Mouse (Mus musculus) hindbrain, embryonic 16.5 days (tissue): Measurements from ENCODE around the gene Lss. TPM values are rescaled to one million over a fixed set of nuclear protein-coding genes. Genes with fewer than 3 reads are reported as not detected.

Experiments
- ATAC-seq: fragments of 200-750 bp; cut with Nextera tagmentation; 2 replicates; pipeline ENCODE4 v1.8.0; 2017; ENCODE audit warnings: moderate TSS enrichment, moderate library complexity
- H3K27ac ChIP-seq: fragments of 300-500 bp; sonication (generic); 2 replicates; pipeline ENCODE4 v1.5.1; 2014; ENCODE audit warnings: low read depth, mild to moderate bottlenecking, control low read depth, low read length, moderate library complexity
- H3K27me3 ChIP-seq: fragments of 300-500 bp; sonication (generic); replicated peaks from 2 replicates; pipeline ENCODE4 v1.6.1; 2014; ENCODE audit warnings: low read length; ENCODE audit not compliant: control insufficient read depth, insufficient read depth
- H3K36me3 ChIP-seq: fragments of 300-500 bp; sonication (generic); 2 replicates; pipeline ENCODE4 v1.6.1; 2014; ENCODE audit warnings: mild to moderate bottlenecking, low read length, moderate library complexity, mixed read lengths; ENCODE audit not compliant: control insufficient read depth, insufficient read depth
- H3K4me1 ChIP-seq: fragments of 300-500 bp; sonication (generic); 2 replicates; pipeline ENCODE4 v1.6.1; 2014; ENCODE audit warnings: low read depth, low read length; ENCODE audit not compliant: control insufficient read depth, insufficient read depth
- H3K4me2 ChIP-seq: fragments of 300-500 bp; sonication (generic); 2 replicates; pipeline ENCODE4 v1.6.1; 2014; ENCODE audit warnings: mild to moderate bottlenecking, low read length, control low read depth, moderate library complexity
- H3K4me3 ChIP-seq: fragments of 300-500 bp; sonication (generic); 2 replicates; pipeline ENCODE4 v1.5.1; 2014; ENCODE audit warnings: mild to moderate bottlenecking, low read length, control low read depth, moderate library complexity
- H3K9ac ChIP-seq: fragments of 300-500 bp; sonication (generic); 2 replicates; pipeline ENCODE4 v1.6.1; 2014; ENCODE audit warnings: low read depth, mild to moderate bottlenecking, control low read depth, low read length, moderate library complexity
- H3K9me3 ChIP-seq: fragments of 300-500 bp; sonication (generic); 2 replicates; pipeline ENCODE4 v1.6.1; 2014; ENCODE audit warnings: mild to moderate bottlenecking, low read length, moderate library complexity; ENCODE audit not compliant: control insufficient read depth
- WGBS: fragments of 180-500 bp; shearing (Covaris S2); extraction: QIAGEN DNeasy Blood & Tissue Kit; methylation state at CpG from one replicate; pipeline ENCODE4 v1.1.7; 2014; 5-methylcytosine and 5-hydroxymethylcytosine counted together
- polyA plus RNA-seq: library from polyadenylated mRNA; unstranded; fragments of >200 nt; fragmentation: Nextera tagmentation; extraction: Ambion mirVana; gene quantifications from 2 replicates; pipeline ENCODE4 v1.2.1, GENCODE M21; 2015

The Lss gene
- polyA plus RNA-seq, result 41.6 and 50.7 TPM in 2 replicates

DNA sequence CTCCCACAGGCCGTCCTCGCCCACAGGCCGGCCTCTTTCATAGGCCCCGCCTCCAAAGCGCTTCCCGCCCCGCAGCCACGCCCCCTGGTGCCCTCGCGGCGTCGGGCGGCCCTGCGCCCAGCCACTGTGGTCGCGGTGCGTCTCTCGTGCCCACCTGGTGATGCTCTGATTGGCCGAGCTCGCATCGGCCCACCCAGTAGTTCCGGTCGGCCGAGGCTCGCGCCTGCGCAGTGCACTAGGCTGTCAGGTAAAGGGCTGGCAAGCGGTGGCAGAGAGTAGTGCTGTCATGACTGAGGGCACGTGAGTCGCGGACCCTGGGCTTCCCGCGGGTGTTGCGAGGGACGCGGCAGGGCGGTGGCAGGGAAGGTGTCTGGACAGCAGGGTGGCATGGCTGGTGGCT lies at the start of gene Lss:
TSS of gene Lss (plus strand) at position 214 of the 400 bp plus-strand sequence.
- under 1% methylated on average over 36 of the region's 37 CpGs for WGBS
- H3K4me2 ChIP-seq, result peak within 1 kb of the TSS; percentile 89
- no peaks in the 10 kb centered on the region for H3K27me3 ChIP-seq
- ATAC-seq, result peak; percentile 100
- H3K9me3 ChIP-seq, result no peaks in the 10 kb centered on the region
- H3K36me3 ChIP-seq, result peaks cover 12% of the 10 kb centered on the region
- H3K27ac ChIP-seq, result peak within 1 kb of the TSS; percentile 78
- peak within 1 kb of the TSS; percentile 73 for H3K9ac ChIP-seq
- H3K4me3 ChIP-seq, result peak within 1 kb of the TSS; percentile 66
- peaks cover 15% of the 10 kb centered on the region for H3K4me1 ChIP-seq

DNA sequence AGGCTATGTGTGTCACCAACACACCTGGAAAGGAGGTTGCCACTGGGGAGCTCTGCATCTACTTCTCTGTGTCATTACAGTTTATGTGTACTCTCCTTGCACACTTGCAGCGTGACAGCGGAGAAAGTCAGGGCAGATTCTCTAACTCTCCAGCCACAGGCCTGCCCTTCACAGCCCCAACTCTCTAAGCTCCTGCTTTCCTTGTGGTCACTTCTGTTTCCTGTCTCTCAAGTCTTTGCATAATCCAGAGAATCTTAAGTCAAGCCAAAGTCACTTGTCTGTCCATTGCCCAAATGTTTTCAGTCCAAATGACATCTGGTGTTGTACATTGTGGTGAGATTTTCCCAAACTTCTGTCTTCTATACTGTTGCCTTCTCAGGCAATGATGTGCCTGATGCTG lies 45.1 kb upstream of the Lss start:
- H3K36me3 ChIP-seq, result peaks cover 59% of the 10 kb centered on the region
- no peak overlapping the region for H3K4me3 ChIP-seq
- no peak overlapping the region for H3K27ac ChIP-seq
- H3K4me1 ChIP-seq, result no peaks in the 10 kb centered on the region
- H3K9ac ChIP-seq, result no peak overlapping the region
- no peaks in the 10 kb centered on the region for H3K9me3 ChIP-seq
- ATAC-seq, result no peak
- H3K4me2 ChIP-seq, result no peak overlapping the region
- H3K27me3 ChIP-seq, result no peaks in the 10 kb centered on the region
- WGBS, result 98% methylated on average over 2 of the region's 2 CpGs

GRCm38 (mm10) chr10:76488265-76488664 lies 43.1 kb upstream of the Lss start:
- H3K9me3 ChIP-seq, result no peaks in the 10 kb centered on the region
- H3K27ac ChIP-seq, result no peak overlapping the region
- H3K27me3 ChIP-seq, result no peaks in the 10 kb centered on the region
- H3K36me3 ChIP-seq, result peaks cover 55% of the 10 kb centered on the region
- H3K4me2 ChIP-seq, result no peak overlapping the region
- H3K4me3 ChIP-seq, result no peak overlapping the region
- H3K9ac ChIP-seq, result no peak overlapping the region
- 98% methylated on average over 8 of the region's 8 CpGs for WGBS
- ATAC-seq, result no peak
- H3K4me1 ChIP-seq, result no peaks in the 10 kb centered on the region

GRCm38 (mm10) chr10:76489205-76489604 lies 42.2 kb upstream of the Lss start:
- H3K27ac ChIP-seq, result no peak overlapping the region
- H3K9ac ChIP-seq, result no peak overlapping the region
- H3K4me2 ChIP-seq, result no peak overlapping the region
- peaks cover 54% of the 10 kb centered on the region for H3K36me3 ChIP-seq
- no peaks in the 10 kb centered on the region for H3K4me1 ChIP-seq
- WGBS, result 97% methylated on average over 15 of the region's 15 CpGs
- H3K9me3 ChIP-seq, result no peaks in the 10 kb centered on the region
- no peak overlapping the region for H3K4me3 ChIP-seq
- ATAC-seq, result no peak
- no peaks in the 10 kb centered on the region for H3K27me3 ChIP-seq

GRCm38 (mm10) chr10:76493527-76493926 lies 37.9 kb upstream of the Lss start:
- Histone ChIP-seq H3K4me1 (no peaks in the 10 kb centered on the region), H3K4me2 (no peak overlapping the region), H3K36me3 (peaks cover 56% of the 10 kb centered on the region), H3K27ac (no peak overlapping the region), H3K27me3 (no peaks in the 10 kb centered on the region), H3K9me3 (no peaks in the 10 kb centered on the region), H3K4me3 (no peak overlapping the region), H3K9ac (no peak overlapping the region)
- no peak for ATAC-seq
- 86% methylated on average over 1 of the region's 1 CpGs for WGBS

- Histone ChIP-seq H3K4me2 (no peak overlapping the region), H3K9ac (no peak overlapping the region), H3K36me3 (peaks cover 51% of the 10 kb centered on the region), H3K27ac (no peak overlapping the region), H3K4me3 (no peak overlapping the region), H3K9me3 (no peaks in the 10 kb centered on the region), H3K27me3 (no peaks in the 10 kb centered on the region), H3K4me1 (no peaks in the 10 kb centered on the region)
- 91% methylated on average over 6 of the region's 6 CpGs for WGBS
- no peak for ATAC-seq
Observed at GRCm38 (mm10) chr10:76495501-76495900, 35.9 kb upstream of the Lss start.

DNA sequence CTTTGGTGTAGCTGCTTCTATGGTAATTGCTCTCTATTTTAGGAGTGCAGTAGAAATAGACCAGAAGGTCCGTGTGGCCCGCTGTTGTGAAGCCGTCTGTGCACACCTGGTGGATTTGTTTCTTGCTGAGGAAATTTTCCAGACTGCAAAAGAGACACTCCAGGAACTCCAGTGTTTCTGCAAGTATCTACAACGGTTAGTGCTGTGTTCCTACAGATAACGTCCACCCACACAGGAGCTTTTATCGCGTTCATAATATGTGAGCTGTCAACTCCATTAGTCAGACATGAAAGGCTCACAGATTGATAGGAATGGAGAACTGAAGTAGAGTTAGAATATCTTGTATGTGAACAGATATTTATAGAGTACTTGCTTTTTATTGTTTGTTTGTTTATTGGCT lies 35.0 kb upstream of the Lss start:
- Histone ChIP-seq H3K4me3 (no peak overlapping the region), H3K9me3 (no peaks in the 10 kb centered on the region), H3K9ac (no peak overlapping the region), H3K4me1 (no peaks in the 10 kb centered on the region), H3K27ac (no peak overlapping the region), H3K4me2 (no peak overlapping the region), H3K27me3 (no peaks in the 10 kb centered on the region), H3K36me3 (peaks cover 48% of the 10 kb centered on the region)
- 93% methylated on average over 7 of the region's 7 CpGs for WGBS
- no peak for ATAC-seq

DNA sequence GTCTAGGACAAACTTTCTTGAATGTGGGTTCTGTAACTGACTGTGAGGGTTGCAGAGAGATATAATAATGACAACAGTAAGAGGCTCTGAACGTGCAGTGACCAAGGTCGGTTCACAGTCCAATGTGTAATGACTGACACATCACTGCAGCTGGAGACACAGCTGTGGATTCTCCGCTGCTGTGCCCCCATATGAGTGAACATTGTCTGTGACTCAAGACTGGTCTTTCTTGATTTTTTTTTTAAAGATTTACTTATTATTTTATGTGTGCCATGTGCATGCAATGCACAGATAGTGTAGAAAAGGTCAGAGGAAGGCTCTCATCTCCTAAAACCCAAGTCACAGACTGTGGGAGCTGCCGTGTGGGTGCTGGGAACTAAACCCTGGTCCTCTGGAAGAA lies 33.9 kb upstream of the Lss start:
- ATAC-seq, result no peak
- Histone ChIP-seq H3K36me3 (peaks cover 47% of the 10 kb centered on the region), H3K9me3 (no peaks in the 10 kb centered on the region), H3K4me1 (no peaks in the 10 kb centered on the region), H3K27ac (no peak overlapping the region), H3K4me3 (no peak overlapping the region), H3K4me2 (no peak overlapping the region), H3K9ac (no peak overlapping the region), H3K27me3 (no peaks in the 10 kb centered on the region)
- 93% methylated on average over 4 of the region's 4 CpGs for WGBS

DNA sequence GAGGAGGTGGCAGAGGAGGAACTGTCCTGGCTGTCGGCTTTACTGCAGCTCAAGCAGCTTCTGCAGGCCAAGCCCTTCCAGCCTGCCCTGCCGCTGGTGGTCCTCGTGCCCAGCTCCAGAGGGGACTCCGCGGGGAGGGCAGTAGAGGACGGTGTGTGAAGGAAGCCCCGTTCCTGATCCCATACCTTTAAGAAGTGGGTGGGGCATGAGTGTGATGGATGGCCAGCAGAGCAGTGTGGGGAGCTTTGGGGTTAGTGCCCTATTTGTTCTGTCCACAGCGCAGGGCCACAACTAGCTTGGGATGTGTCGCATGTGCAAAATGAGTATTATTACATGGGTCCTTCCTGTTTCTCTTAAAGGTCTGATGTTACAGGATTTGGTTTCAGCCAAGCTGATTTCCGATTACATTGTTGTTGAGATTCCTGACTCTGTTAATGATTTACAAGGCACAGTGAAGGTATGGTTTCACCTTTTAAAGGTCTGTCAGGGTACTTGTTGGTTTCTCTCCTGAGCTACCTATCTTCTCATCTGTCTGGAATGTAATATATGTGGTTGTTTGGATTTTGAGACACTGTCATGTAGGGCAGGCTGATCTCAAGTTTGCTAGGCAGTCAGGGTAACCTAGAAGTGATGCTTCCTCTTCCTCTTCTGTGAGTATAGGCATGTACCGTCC lies 27.0 kb upstream of the Lss start:
- H3K9ac ChIP-seq, result no peak overlapping the region
- H3K27ac ChIP-seq, result no peak overlapping the region
- ATAC-seq, result no peak
- H3K36me3 ChIP-seq, result peaks cover 49% of the 10 kb centered on the region
- no peaks in the 10 kb centered on the region for H3K27me3 ChIP-seq
- WGBS, result 94% methylated on average over 11 of the region's 11 CpGs
- no peaks in the 10 kb centered on the region for H3K9me3 ChIP-seq
- H3K4me2 ChIP-seq, result no peak overlapping the region
- H3K4me1 ChIP-seq, result no peaks in the 10 kb centered on the region
- H3K4me3 ChIP-seq, result no peak overlapping the region
